Mouse (Mus musculus): ENCODE measurements around the gene Fpgs. TPM values are rescaled to one million over a fixed set of nuclear protein-coding genes. Genes with fewer than 3 reads are reported as not detected.

The Fpgs gene
- polyA plus RNA-seq, 1 experiment from 2014 or later, result 33.2 TPM

DNA sequence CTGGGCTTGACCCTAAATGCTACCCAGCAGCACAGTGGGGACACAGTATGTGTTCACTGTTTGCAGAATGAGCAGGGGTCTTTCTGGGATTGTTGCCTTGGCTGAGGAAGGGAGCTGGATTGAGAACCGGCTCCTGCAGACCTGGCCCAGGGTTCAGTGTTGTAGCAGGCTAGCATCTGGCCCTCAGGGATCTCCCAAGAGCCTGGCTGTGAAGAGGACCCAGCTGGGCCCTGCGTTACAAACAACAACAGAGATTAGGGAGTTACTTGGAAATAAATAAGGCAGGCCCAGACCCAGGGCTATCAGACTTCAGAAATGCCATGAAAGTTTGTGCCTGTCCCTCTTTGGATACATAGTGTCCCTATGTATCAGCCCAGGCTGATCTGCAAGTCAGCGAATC is 58.3 kb downstream of the Fpgs start:
- no peak overlapping the region for H3K4me3 ChIP-seq (ENCODE audit: low read length)
- no peak overlapping the region for H3K9ac ChIP-seq (ENCODE audit: low read depth, low read length)
- no peaks in the 10 kb centered on the region for H3K36me3 ChIP-seq (ENCODE audit: control insufficient read depth, insufficient read depth, low read length)
- no peaks in the 10 kb centered on the region for H3K27me3 ChIP-seq (ENCODE audit: control insufficient read depth, insufficient read depth, low read length)
- no peak for ATAC-seq (ENCODE audit: low FRiP score, low TSS enrichment)
- H3K4me2 ChIP-seq (replicated peaks; ENCODE audit: low read depth, low read length), result no peak overlapping the region
- WGBS, result 57% methylated on average over 3 of the region's 3 CpGs
- H3K4me1 ChIP-seq (ENCODE audit: control insufficient read depth, insufficient read depth, low read length), result peaks cover 6% of the 10 kb centered on the region; the same call in 1 of the 2 replicates
- no peaks in the 10 kb centered on the region for H3K9me3 ChIP-seq (ENCODE audit: control insufficient read depth, low read length)
- H3K27ac ChIP-seq (ENCODE audit: low read depth, low read length), result peak overlapping the region; percentile 44; the same call in 1 of the 2 replicates

GRCm38 (mm10) chr2:32644799-32645475 is 59.0 kb downstream of the Fpgs start:
- Histone ChIP-seq H3K4me3 (ENCODE audit: low read length) (no peak overlapping the region), H3K9me3 (ENCODE audit: control insufficient read depth, low read length) (no peaks in the 10 kb centered on the region), H3K27me3 (ENCODE audit: control insufficient read depth, insufficient read depth, low read length) (no peaks in the 10 kb centered on the region), H3K36me3 (ENCODE audit: control insufficient read depth, insufficient read depth, low read length) (no peaks in the 10 kb centered on the region), H3K9ac (ENCODE audit: low read depth, low read length) (no peak overlapping the region), H3K27ac (ENCODE audit: low read depth, low read length) (0 out of 2 replicates have a peak overlapping the region, but pooled peaks have one; percentile 12), H3K4me1 (ENCODE audit: control insufficient read depth, insufficient read depth, low read length) (peaks cover 6% of the 10 kb centered on the region; the same call in 1 of the 2 replicates), H3K4me2 (replicated peaks; ENCODE audit: low read depth, low read length) (no peak overlapping the region)
- ATAC-seq (ENCODE audit: low FRiP score, low TSS enrichment), result no peak
- whole genome bisulfite sequencing, result 70% methylated on average over 8 of the region's 8 CpGs

DNA sequence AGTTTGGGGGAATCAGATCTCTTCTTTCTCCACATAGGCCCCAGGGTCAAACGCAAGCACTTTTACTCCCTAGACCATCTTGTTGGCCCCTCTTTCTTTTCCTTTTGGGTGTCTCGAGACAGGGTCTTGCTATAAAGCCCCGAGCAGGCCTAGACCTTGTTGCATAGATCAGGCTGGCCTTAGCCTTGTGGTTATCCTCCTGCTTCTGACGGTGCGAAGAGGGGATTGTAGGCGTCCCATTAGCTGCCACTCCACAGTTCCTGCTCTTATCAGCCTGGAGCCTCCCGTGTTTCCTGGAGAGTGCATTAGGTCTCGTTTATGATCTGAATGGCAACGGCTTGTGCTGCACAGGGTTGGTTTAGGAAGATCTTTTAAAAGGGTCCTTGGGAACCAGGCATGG is 59.9 kb downstream of the Fpgs start:
- Histone ChIP-seq H3K4me3 (ENCODE audit: low read length) (no peak overlapping the region), H3K9me3 (ENCODE audit: control insufficient read depth, low read length) (no peaks in the 10 kb centered on the region), H3K9ac (ENCODE audit: low read depth, low read length) (no peak overlapping the region), H3K4me1 (ENCODE audit: control insufficient read depth, insufficient read depth, low read length) (peaks cover 6% of the 10 kb centered on the region; the same call in 1 of the 2 replicates), H3K27me3 (ENCODE audit: control insufficient read depth, insufficient read depth, low read length) (no peaks in the 10 kb centered on the region), H3K27ac (ENCODE audit: low read depth, low read length) (no peak overlapping the region), H3K36me3 (ENCODE audit: control insufficient read depth, insufficient read depth, low read length) (no peaks in the 10 kb centered on the region), H3K4me2 (replicated peaks; ENCODE audit: low read depth, low read length) (no peak overlapping the region)
- 61% methylated on average over 9 of the region's 9 CpGs for WGBS
- ATAC-seq (ENCODE audit: low FRiP score, low TSS enrichment), result no peak

GRCm38 (mm10) chr2:32642813-32643212 is 61.1 kb downstream of the Fpgs start:
- no peaks in the 10 kb centered on the region for H3K9me3 ChIP-seq (ENCODE audit: control insufficient read depth, low read length)
- no peak for ATAC-seq (ENCODE audit: low FRiP score, low TSS enrichment)
- no peaks in the 10 kb centered on the region for H3K36me3 ChIP-seq (ENCODE audit: control insufficient read depth, insufficient read depth, low read length)
- H3K9ac ChIP-seq (ENCODE audit: low read depth, low read length), result no peak overlapping the region
- no peaks in the 10 kb centered on the region for H3K27me3 ChIP-seq (ENCODE audit: control insufficient read depth, insufficient read depth, low read length)
- WGBS, result 63% methylated on average over 7 of the region's 7 CpGs
- H3K4me1 ChIP-seq (ENCODE audit: control insufficient read depth, insufficient read depth, low read length), result peaks cover 11% of the 10 kb centered on the region
- H3K27ac ChIP-seq (ENCODE audit: low read depth, low read length), result no peak overlapping the region
- no peak overlapping the region for H3K4me2 ChIP-seq (replicated peaks; ENCODE audit: low read depth, low read length)
- no peak overlapping the region for H3K4me3 ChIP-seq (ENCODE audit: low read length)

DNA sequence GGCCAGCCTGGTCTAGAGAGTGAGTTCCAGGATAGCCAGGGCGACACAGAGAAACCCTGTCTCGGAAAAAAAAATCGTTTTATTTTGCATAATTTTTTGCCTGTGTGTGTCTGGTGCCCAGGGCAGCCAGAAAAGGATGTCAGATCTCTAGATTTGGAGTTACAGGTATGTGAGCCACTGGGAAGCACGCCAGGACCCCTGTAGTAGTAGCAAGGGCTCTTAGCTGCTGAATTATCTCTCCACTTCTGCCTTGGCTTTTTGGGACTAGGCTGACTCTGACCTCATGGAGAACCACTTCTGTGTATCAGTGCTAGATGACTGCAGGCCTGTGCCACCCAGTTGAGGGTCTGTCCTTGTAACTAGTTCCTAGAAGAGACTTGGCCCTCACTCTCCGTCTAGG is 62.1 kb downstream of the Fpgs start:
- ATAC-seq (ENCODE audit: low FRiP score, low TSS enrichment), result no peak
- H3K27ac ChIP-seq (ENCODE audit: low read depth, low read length), result no peak overlapping the region

DNA sequence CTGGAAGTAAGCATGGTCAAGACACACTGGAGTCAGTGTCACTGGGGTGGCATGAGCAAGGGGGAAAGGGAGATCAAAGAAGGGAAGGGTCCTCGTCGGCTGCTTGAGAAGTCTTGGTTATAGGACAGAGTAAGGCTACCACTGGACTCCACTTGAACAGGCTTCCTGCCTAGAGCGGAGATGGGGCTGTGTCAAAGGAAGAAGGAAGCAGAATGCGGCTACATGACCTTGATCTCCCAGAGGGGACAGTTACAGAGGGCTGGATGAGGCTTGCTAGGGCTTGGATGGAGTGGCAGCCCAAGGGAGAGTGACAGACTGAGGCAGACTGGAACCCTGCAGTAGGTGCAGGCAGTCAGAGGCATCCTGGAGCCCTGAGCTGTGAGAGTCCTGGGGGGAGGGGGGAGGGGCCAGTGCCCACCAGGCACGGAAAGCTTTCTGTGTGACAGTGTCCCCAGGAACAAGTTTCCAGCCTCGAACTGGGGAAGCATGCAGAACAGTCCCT is 63.3 kb downstream of the Fpgs start:
- no peak overlapping the region for H3K27ac ChIP-seq (ENCODE audit: low read depth, low read length)
- no peak overlapping the region for H3K9ac ChIP-seq (ENCODE audit: low read depth, low read length)
- H3K4me3 ChIP-seq (ENCODE audit: low read length), result no peak overlapping the region
- 56% methylated on average over 6 of the region's 6 CpGs for WGBS
- H3K4me1 ChIP-seq (ENCODE audit: control insufficient read depth, insufficient read depth, low read length), result peaks cover 10% of the 10 kb centered on the region
- no peak for ATAC-seq (ENCODE audit: low FRiP score, low TSS enrichment)
- H3K27me3 ChIP-seq (ENCODE audit: control insufficient read depth, insufficient read depth, low read length), result no peaks in the 10 kb centered on the region
- H3K9me3 ChIP-seq (ENCODE audit: control insufficient read depth, low read length), result no peaks in the 10 kb centered on the region
- H3K36me3 ChIP-seq (ENCODE audit: control insufficient read depth, insufficient read depth, low read length), result no peaks in the 10 kb centered on the region
- H3K4me2 ChIP-seq (replicated peaks; ENCODE audit: low read depth, low read length), result no peak overlapping the region

More for the DNA sequence above, 62.1 kb downstream of the Fpgs start:
- 86% methylated on average over 5 of the region's 5 CpGs for WGBS
- H3K9ac ChIP-seq (ENCODE audit: low read depth, low read length), result no peak overlapping the region
- no peak overlapping the region for H3K4me3 ChIP-seq (ENCODE audit: low read length)
- H3K27me3 ChIP-seq (ENCODE audit: control insufficient read depth, insufficient read depth, low read length), result no peaks in the 10 kb centered on the region
- no peak overlapping the region for H3K4me2 ChIP-seq (replicated peaks; ENCODE audit: low read depth, low read length)
- H3K4me1 ChIP-seq (ENCODE audit: control insufficient read depth, insufficient read depth, low read length), result peaks cover 15% of the 10 kb centered on the region
- H3K36me3 ChIP-seq (ENCODE audit: control insufficient read depth, insufficient read depth, low read length), result no peaks in the 10 kb centered on the region
- no peaks in the 10 kb centered on the region for H3K9me3 ChIP-seq (ENCODE audit: control insufficient read depth, low read length)

DNA sequence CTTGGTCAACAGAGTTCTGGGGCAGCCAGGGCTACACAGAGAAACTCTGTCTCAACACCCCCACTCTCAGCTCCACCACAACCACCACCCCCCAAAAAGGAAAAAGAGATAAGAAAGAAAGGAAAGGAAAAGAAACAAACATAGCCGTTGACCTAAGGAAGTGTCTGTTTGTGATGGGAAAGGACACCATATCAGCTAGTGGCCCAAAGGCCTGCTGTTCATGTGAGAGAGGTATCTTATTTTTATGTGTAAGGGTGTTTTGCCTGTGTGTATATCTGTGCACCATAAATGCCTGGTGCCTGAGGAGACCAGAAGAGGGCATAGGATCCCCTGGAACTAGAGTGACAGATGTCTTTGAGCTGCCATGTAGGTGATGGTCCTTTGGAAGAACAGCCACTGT is 64.3 kb downstream of the Fpgs start:
- Histone ChIP-seq H3K4me3 (ENCODE audit: low read length) (no peak overlapping the region), H3K9me3 (ENCODE audit: control insufficient read depth, low read length) (no peaks in the 10 kb centered on the region), H3K36me3 (ENCODE audit: control insufficient read depth, insufficient read depth, low read length) (no peaks in the 10 kb centered on the region), H3K9ac (ENCODE audit: low read depth, low read length) (no peak overlapping the region), H3K27ac (ENCODE audit: low read depth, low read length) (no peak overlapping the region), H3K4me1 (ENCODE audit: control insufficient read depth, insufficient read depth, low read length) (peaks cover 10% of the 10 kb centered on the region), H3K27me3 (ENCODE audit: control insufficient read depth, insufficient read depth, low read length) (no peaks in the 10 kb centered on the region), H3K4me2 (replicated peaks; ENCODE audit: low read depth, low read length) (no peak overlapping the region)
- 69% methylated on average over 1 of the region's 1 CpGs for WGBS
- no peak for ATAC-seq (ENCODE audit: low FRiP score, low TSS enrichment)

DNA sequence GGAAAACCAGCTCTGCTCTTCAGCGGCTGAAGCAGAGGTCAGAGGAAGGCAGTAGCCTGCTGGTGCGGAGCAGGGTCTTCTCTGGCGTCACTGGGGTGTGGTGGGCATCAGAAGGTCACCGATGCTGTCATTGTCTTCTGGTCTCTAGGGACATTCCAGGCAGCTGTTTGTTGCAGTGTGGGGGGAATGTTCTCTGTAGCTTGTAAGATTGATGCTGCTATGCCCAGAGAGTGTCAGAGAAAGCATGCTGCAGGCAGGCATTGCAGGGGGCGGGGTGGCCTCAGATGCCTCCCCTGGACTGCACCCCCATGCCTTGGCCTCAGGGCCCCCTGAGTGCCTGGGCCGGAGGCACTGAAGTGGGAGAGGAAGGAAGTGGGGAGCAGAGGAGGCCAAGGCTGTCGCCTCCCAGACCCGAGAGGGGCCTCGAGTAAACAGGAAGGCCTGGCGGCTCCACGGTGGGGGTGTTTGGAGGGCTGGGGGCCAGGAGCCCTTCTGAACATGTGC is 66.1 kb downstream of the Fpgs start:
- Histone ChIP-seq H3K27ac (ENCODE audit: low read depth, low read length) (peak overlapping the region; percentile 71), H3K27me3 (ENCODE audit: control insufficient read depth, insufficient read depth, low read length) (no peaks in the 10 kb centered on the region), H3K4me1 (ENCODE audit: control insufficient read depth, insufficient read depth, low read length) (peaks cover 16% of the 10 kb centered on the region), H3K9ac (ENCODE audit: low read depth, low read length) (no peak overlapping the region), H3K4me2 (replicated peaks; ENCODE audit: low read depth, low read length) (0 out of 2 replicates have a peak overlapping the region, but pooled peaks have one; percentile 1), H3K4me3 (ENCODE audit: low read length) (no peak overlapping the region), H3K9me3 (ENCODE audit: control insufficient read depth, low read length) (no peaks in the 10 kb centered on the region), H3K36me3 (ENCODE audit: control insufficient read depth, insufficient read depth, low read length) (no peaks in the 10 kb centered on the region)
- ATAC-seq (ENCODE audit: low FRiP score, low TSS enrichment), result peak; percentile 71
- 12% methylated on average over 11 of the region's 11 CpGs for WGBS

- 71% methylated on average over 7 of the region's 7 CpGs for WGBS
- ATAC-seq (ENCODE audit: low FRiP score, low TSS enrichment), result no peak
- H3K9ac ChIP-seq (ENCODE audit: low read depth, low read length), result no peak overlapping the region
- no peaks in the 10 kb centered on the region for H3K27me3 ChIP-seq (ENCODE audit: control insufficient read depth, insufficient read depth, low read length)
- H3K4me2 ChIP-seq (replicated peaks; ENCODE audit: low read depth, low read length), result no peak overlapping the region
- H3K4me3 ChIP-seq (ENCODE audit: low read length), result no peak overlapping the region
- no peaks in the 10 kb centered on the region for H3K9me3 ChIP-seq (ENCODE audit: control insufficient read depth, low read length)
- peaks cover 16% of the 10 kb centered on the region for H3K4me1 ChIP-seq (ENCODE audit: control insufficient read depth, insufficient read depth, low read length)
- H3K27ac ChIP-seq (ENCODE audit: low read depth, low read length), result peak overlapping the region; percentile 21; the same call in 1 of the 2 replicates
- no peaks in the 10 kb centered on the region for H3K36me3 ChIP-seq (ENCODE audit: control insufficient read depth, insufficient read depth, low read length)
These were observed 67.3 kb downstream of the Fpgs start for GRCm38 (mm10) chr2:32636617-32637016.
